Mouse (Mus musculus) stomach, embryonic 15.5 days (tissue): ENCODE measurements at regions not wholly inside any gene's neighbourhood (a gene's known extent, or its start where the extent isn't known, plus 50 kb on each side); places are given as distances from the start of the nearest gene placed in this dataset.

Source experiments
- ATAC-seq: fragments of 200-750 bp; cut with Nextera tagmentation; 2 replicates; pipeline ENCODE4 v1.8.0; 2017; ENCODE audit warnings: low read depth, moderate number of reproducible peaks, moderate TSS enrichment; ENCODE audit not compliant: insufficient read depth, low FRiP score
- H3K27ac ChIP-seq: fragments of 300-500 bp; sonication (generic); 2 replicates; pipeline ENCODE4 v1.5.1; 2015; ENCODE audit warnings: mild to moderate bottlenecking, inconsistent platforms
- H3K27me3 ChIP-seq: fragments of 300-500 bp; sonication (generic); replicated peaks from 2 replicates; pipeline ENCODE4 v1.6.1; 2015; ENCODE audit warnings: inconsistent platforms
- H3K36me3 ChIP-seq: fragments of 300-500 bp; sonication (generic); 2 replicates; pipeline ENCODE4 v1.6.1; 2015; ENCODE audit warnings: inconsistent platforms
- H3K4me1 ChIP-seq: fragments of 300-500 bp; sonication (generic); 2 replicates; pipeline ENCODE4 v1.6.1; 2015; ENCODE audit warnings: inconsistent platforms
- H3K4me2 ChIP-seq: fragments of 300-500 bp; sonication (generic); 2 replicates; pipeline ENCODE4 v1.6.1; 2015; ENCODE audit warnings: mild to moderate bottlenecking, inconsistent platforms
- H3K4me3 ChIP-seq: fragments of 300-500 bp; sonication (generic); replicated peaks from 2 replicates; pipeline ENCODE4 v1.5.1; 2015; ENCODE audit warnings: inconsistent platforms
- H3K9ac ChIP-seq: fragments of 300-500 bp; sonication (generic); 2 replicates; pipeline ENCODE4 v1.6.1; 2015; ENCODE audit warnings: inconsistent platforms
- H3K9me3 ChIP-seq: fragments of 300-500 bp; sonication (generic); 2 replicates; pipeline ENCODE4 v1.6.1; 2016; ENCODE audit warnings: inconsistent platforms
- whole genome bisulfite sequencing: fragments of 180-500 bp; shearing (Covaris S2); methylation state at CpG from one replicate; pipeline ENCODE4 v1.1.7; 2015; 5-methylcytosine and 5-hydroxymethylcytosine counted together

GRCm38 (mm10) chr11:6764186-6764585, 73.3 kb downstream of the Gm11983 start:
- no peak overlapping the region for H3K4me2 ChIP-seq
- H3K9me3 ChIP-seq, result no peaks in the 10 kb centered on the region
- H3K36me3 ChIP-seq, result no peaks in the 10 kb centered on the region
- no peak overlapping the region for H3K9ac ChIP-seq
- no peaks in the 10 kb centered on the region for H3K27me3 ChIP-seq
- H3K4me1 ChIP-seq, result no peaks in the 10 kb centered on the region
- no peak overlapping the region for H3K27ac ChIP-seq
- H3K4me3 ChIP-seq, result no peak overlapping the region
- ATAC-seq, result no peak
- WGBS, result 81% methylated on average over 3 of the region's 3 CpGs

GRCm38 (mm10) chr11:6763001-6763400, 74.5 kb downstream of the Gm11983 start:
- 64% methylated on average over 4 of the region's 4 CpGs for WGBS
- H3K9ac ChIP-seq, result no peak overlapping the region
- H3K9me3 ChIP-seq, result no peaks in the 10 kb centered on the region
- no peak for ATAC-seq
- H3K27me3 ChIP-seq, result no peaks in the 10 kb centered on the region
- H3K4me2 ChIP-seq, result no peak overlapping the region
- H3K36me3 ChIP-seq, result no peaks in the 10 kb centered on the region
- H3K4me3 ChIP-seq, result no peak overlapping the region
- no peak overlapping the region for H3K27ac ChIP-seq
- H3K4me1 ChIP-seq, result no peaks in the 10 kb centered on the region

- Histone ChIP-seq H3K27ac (no peak overlapping the region), H3K9me3 (no peaks in the 10 kb centered on the region), H3K4me1 (no peaks in the 10 kb centered on the region), H3K4me2 (no peak overlapping the region), H3K9ac (no peak overlapping the region), H3K27me3 (no peaks in the 10 kb centered on the region), H3K36me3 (no peaks in the 10 kb centered on the region), H3K4me3 (no peak overlapping the region)
- no peak for ATAC-seq
- WGBS, result 75% methylated on average over 11 of the region's 11 CpGs
Observed at GRCm38 (mm10) chr11:6761876-6762628, 75.4 kb downstream of the Gm11983 start.

GRCm38 (mm10) chr11:6759578-6759977, 77.9 kb downstream of the Gm11983 start:
- Histone ChIP-seq H3K27me3 (no peaks in the 10 kb centered on the region), H3K4me2 (no peak overlapping the region), H3K9me3 (no peaks in the 10 kb centered on the region), H3K36me3 (no peaks in the 10 kb centered on the region), H3K27ac (no peak overlapping the region), H3K4me3 (no peak overlapping the region), H3K4me1 (no peaks in the 10 kb centered on the region), H3K9ac (no peak overlapping the region)
- WGBS, result 74% methylated on average over 4 of the region's 4 CpGs
- ATAC-seq, result no peak

- Histone ChIP-seq H3K27ac (no peak overlapping the region), H3K9me3 (no peaks in the 10 kb centered on the region), H3K4me3 (no peak overlapping the region), H3K36me3 (no peaks in the 10 kb centered on the region), H3K4me2 (no peak overlapping the region), H3K9ac (no peak overlapping the region), H3K27me3 (no peaks in the 10 kb centered on the region), H3K4me1 (no peaks in the 10 kb centered on the region)
- ATAC-seq, result no peak
- 89% methylated on average over 5 of the region's 5 CpGs for WGBS
Observed at GRCm38 (mm10) chr11:6739439-6739838, 81.1 kb downstream of the Ramp3 start.

GRCm38 (mm10) chr11:6738581-6738980, 80.3 kb downstream of the Ramp3 start:
- no peak for ATAC-seq

GRCm38 (mm10) chr11:6738163-6738562, 79.8 kb downstream of the Ramp3 start:
- Histone ChIP-seq H3K4me1 (no peaks in the 10 kb centered on the region), H3K4me2 (no peak overlapping the region), H3K27ac (no peak overlapping the region), H3K36me3 (no peaks in the 10 kb centered on the region), H3K9ac (no peak overlapping the region), H3K9me3 (no peaks in the 10 kb centered on the region), H3K4me3 (no peak overlapping the region), H3K27me3 (no peaks in the 10 kb centered on the region)
- ATAC-seq, result no peak
- WGBS, result 90% methylated on average over 3 of the region's 3 CpGs

More at GRCm38 (mm10) chr11:6738581-6738980, 80.3 kb downstream of the Ramp3 start:
- Histone ChIP-seq H3K4me1 (no peaks in the 10 kb centered on the region), H3K27ac (no peak overlapping the region), H3K4me2 (no peak overlapping the region), H3K4me3 (no peak overlapping the region), H3K27me3 (no peaks in the 10 kb centered on the region), H3K9me3 (no peaks in the 10 kb centered on the region), H3K36me3 (no peaks in the 10 kb centered on the region), H3K9ac (no peak overlapping the region)
- 78% methylated on average over 3 of the region's 3 CpGs for WGBS

- Histone ChIP-seq H3K4me1 (no peaks in the 10 kb centered on the region), H3K4me3 (no peak overlapping the region), H3K27me3 (no peaks in the 10 kb centered on the region), H3K9ac (no peak overlapping the region), H3K36me3 (no peaks in the 10 kb centered on the region), H3K27ac (no peak overlapping the region), H3K9me3 (no peaks in the 10 kb centered on the region), H3K4me2 (no peak overlapping the region)
- 81% methylated on average over 7 of the region's 7 CpGs for WGBS
- no peak for ATAC-seq
Observed at GRCm38 (mm10) chr11:6734746-6735430, 76.6 kb downstream of the Ramp3 start.

- H3K4me3 ChIP-seq, result no peak overlapping the region
- no peak overlapping the region for H3K27ac ChIP-seq
- H3K4me1 ChIP-seq, result no peaks in the 10 kb centered on the region
- H3K9me3 ChIP-seq, result no peaks in the 10 kb centered on the region
- no peaks in the 10 kb centered on the region for H3K36me3 ChIP-seq
- no peaks in the 10 kb centered on the region for H3K27me3 ChIP-seq
- ATAC-seq, result no peak
- no peak overlapping the region for H3K9ac ChIP-seq
- H3K4me2 ChIP-seq, result no peak overlapping the region
- WGBS, result 73% methylated on average over 5 of the region's 5 CpGs
Observed at GRCm38 (mm10) chr11:6731505-6731904, 73.2 kb downstream of the Ramp3 start.
